Mouse (Mus musculus): ENCODE measurements around the gene Ackr4.

Gene Ackr4

DNA sequence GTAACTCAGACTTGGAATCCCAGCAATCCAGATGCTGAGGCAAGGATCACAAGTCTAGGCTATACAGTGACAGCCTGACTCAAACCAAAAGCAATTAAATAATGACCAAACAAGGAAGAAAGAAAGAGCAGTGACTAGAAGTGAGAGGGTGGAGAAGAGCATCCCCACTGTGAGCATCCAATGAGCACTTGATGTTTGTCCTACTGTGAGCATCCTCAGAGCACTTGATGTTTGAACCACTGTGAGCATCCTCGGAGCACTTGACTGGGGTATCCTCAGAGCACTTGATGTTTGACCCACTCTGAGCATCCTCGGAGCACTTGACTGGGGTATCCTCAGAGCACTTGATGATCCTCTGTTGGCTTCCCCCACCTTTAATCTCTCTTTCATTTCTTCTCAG is 21.7 kb downstream of the Ackr4 start:
- no peak for DNase-seq

DNA sequence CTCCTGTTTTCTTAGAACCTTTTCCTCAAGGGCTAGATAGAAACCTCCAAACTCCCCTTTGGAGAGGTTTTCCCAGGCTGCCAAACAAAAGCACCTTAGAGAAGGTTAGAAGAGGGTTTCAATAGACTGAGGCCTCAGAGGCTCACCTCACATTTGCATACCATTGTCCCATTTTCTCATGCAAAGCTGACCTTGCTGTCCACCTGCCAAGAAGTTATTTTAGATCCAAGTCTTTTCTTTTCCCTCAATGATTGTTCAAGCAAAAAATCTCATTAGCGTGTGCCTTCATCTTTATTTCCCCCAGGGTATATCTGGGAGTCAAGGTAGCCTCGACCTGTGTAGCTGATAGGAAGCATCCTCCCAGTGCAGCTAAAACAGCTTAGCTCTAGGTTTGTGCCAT is 23.8 kb downstream of the Ackr4 start:
- no peak for DNase-seq

- no peak for DNase-seq
Observed at GRCm38 (mm10) chr9:104102301-104102700, 24.4 kb downstream of the Ackr4 start.

DNA sequence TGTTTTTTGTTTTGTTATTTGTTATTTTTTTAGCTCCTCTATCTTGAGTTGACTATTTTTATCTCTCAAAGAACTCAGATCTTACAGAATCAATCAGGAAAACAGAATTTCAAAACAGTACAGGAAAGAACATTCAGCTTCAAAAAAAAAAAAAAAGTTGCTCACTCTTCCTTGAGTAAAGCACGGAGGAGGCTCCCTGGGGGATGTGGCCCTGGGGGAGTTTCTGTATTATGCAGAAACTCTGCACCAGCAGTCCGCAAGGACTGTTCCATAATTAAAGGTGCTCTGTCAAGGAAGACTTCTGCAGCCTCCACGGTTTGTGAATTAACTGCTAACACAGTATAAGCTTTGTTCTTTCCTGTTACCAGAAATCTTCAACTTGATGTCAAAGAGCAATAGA is 25.3 kb downstream of the Ackr4 start:
- no peak for DNase-seq

GRCm38 (mm10) chr9:104100822-104101221 is 25.9 kb downstream of the Ackr4 start:
- DNase-seq, result no peak

DNA sequence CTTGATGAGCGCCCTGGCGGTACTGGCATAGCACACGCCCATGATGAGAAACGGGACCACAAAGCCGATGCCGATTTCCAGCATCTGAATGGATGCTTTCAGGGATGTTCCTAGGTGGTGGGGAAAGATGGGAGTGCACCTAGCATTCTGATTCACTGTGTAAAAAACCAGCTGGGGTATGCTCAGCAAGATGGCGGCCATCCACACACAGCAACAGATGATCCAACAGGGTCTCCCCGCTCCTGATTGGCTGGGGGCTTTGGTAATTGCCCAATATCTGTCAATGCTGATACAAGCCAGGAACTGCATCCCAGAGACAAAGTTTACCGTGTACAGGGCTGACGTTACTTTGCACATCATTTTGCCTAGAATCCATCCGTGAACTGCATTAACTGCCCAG is 27.7 kb downstream of the Ackr4 start:
- DNase-seq, result no peak

DNA sequence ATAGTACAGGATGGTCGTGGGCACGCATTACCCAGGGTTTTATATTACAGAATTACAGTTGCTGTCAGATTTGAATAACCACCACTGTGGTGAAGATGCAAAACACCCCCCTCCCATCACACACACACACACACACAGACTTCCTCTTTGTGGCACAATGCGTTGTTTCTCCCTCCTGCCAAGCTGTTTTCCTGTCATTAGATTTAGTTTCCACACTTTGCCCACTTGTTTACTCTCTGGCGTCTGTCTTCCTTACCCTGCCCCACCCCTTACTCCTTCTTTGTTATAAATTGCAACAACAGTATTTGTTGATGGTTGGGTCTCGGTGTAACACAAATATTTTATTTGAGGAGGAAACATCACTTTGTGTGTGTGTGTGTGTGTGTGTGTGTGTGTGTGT is 28.5 kb downstream of the Ackr4 start:
- no peak for DNase-seq

DNA sequence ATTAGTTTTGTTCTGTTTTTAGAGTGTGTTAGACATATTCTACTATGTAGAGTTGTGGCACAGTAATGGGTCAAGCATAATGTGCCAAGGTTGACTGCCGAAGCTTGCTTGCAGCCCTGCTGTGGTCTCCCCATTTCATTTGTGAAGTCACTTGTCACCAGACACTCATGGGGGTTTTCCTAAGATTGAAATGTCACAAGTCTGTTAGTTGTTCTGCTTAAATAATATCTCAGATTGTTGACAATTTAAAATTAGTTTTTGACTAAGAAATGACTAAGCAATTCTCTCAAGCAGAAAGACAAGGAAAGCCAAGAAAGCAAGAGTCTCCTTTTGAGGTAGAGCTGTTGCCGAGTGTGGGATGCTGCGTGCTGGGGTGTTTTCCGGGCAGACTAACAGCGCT is 33.8 kb downstream of the Ackr4 start:
- DNase-seq, result no peak

GRCm38 (mm10) chr9:104088555-104088954 is 38.2 kb downstream of the Ackr4 start:
- DNase-seq, result no peak

DNA sequence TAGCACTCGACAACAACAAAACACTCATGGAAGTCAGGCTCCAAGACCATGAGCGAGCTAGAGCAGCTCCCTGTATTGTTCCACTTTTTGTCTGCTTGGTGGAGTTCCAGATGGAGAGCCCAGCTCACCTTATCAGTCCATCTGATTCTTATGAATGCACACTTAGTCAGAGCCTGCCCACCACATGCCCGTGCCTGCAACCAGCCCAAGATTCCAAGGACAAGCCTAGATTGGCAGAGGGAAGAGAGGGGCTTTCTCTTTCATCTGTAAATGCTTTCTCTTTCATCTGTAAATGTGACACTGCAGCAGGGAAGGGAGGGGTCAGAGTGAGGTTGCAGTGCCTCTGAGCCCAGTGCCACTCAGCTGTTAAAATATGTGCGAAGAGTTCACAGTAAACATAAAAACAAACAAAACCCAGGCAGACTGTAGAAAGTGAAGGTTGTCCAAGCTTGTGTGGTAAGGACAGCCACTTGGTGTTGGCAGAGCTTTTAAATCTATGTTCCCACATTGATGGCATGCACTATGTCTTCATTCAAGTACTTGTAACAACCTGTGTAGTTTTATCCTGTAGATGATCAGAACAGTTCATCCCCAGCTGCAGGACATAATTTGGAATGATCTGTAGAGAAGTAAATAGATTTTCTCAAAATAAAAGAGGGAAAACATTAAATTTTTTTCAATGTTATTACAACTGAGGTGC is 40.9 kb downstream of the Ackr4 start:
- DNase-seq, result no peak

- no peak for DNase-seq
Observed at GRCm38 (mm10) chr9:104080038-104080437, 46.7 kb downstream of the Ackr4 start.

DNA sequence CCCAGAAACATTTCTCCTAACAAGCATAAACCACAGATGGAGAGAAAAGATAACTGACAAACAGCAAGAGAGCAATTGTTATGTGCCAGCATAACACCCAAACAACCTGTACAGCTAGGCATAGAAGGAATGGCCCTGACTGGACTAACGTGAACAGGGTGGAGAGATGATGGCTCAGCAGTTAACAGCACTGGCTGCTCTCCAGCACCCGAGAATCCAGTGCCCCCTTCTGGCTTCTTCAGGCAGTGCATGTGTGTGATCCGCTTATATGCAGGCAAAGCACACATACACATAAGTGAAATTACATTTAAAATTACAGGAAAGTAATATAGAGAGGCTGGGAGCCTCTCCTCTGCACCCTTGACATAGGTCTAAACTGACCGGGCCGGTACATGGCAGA is 47.4 kb downstream of the Ackr4 start:
- peak; percentile 22 to 55 for DNase-seq

DNA sequence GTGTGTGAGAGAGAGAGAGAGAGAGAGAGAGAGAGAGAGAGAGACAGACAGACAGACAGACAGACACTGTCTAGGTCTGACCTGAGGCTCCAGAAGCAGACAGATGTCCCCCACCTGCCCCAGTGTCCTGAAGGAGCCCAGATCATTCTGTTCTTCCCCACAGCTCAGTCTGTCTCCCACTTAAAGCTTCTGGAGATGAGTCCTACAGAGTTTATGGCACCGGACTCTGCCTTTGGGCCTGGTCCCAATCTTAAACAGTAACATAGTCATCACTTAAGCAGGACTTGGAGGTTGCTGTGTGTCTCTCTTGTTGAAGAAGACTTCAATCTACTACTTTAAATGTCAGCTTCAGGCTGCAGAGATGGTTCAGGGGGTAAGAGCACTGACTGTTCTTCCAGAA is 48.0 kb downstream of the Ackr4 start:
- no peak for DNase-seq

DNA sequence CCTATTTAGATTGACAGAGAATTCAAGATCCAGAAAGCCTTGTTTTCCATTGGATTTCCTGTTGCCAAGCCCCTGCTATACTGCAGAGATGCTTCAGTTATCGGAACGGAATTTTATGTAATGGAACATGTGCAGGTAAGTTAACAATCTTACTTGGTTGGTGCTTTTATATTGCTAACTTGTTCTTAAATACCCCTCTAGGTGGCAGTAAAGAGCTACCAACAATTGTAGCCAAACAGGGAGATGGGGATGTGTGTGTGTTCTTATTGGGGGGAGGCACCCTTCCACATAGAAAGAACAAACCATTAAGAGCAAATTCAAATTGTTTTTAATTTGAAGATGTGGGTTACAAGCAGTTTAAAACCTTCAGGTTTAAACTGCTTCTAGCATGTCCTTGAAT is 50.9 kb downstream of the Ackr4 start:
- no peak for DNase-seq

DNA sequence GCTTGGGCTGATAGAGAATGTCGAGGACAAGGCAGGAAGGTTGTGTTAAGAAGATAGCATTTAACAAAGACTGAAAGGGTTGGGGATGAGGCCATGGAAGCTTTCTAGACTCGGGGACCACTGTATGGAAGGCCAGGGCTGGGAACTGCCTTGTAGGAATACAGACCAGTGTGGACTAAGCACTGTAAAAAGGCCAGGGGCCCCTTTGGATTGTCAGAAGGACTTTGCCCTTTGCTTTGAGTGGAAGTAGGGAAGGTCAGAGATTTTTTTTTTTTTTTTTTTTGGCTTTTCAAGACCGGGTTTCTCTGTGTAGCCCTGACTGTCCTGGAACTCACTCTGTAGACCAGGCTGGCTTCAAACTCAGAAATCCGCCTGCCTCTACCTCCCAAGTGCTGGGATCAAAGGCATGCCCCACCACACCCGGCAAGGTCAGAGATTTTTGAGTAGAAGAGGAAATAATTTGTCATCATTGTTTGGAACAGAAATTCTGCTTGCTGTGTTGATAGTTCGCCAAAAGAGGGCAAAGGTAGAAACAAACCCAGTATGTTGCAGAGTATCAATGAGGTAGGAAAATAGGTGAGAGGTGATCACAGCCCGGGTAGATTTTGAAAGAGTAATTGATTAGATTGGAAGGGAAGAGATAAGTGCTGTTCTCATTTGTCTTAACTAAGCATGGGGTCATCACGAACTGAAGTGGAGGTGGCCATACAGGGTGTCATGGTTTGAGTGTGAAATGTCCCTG is 55.7 kb downstream of the Ackr4 start:
- DNase-seq, result no peak

- no peak for DNase-seq
Observed at GRCm38 (mm10) chr9:104070241-104070640, 56.5 kb downstream of the Ackr4 start.

DNA sequence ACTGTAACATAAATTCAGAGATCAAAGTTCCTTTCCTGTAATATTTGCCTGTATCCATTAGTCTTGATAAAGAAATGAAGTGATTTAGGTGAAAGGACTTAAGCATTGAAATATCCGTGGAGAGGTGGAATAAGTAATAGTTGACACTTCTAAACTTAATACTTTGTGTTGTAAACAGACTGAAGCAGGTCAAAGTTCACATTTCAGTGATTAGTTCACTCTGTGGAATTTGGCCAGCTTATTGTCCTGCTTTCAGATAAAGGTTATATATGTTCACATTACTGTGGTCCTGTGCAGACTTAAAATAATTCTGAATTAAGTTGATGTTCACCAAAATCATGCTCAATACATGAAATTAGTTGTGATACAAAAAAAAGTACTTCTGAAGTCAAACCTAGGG is 62.2 kb downstream of the Ackr4 start:
- DNase-seq, result no peak

- peak; percentile 65 to 81 for DNase-seq
Observed at GRCm38 (mm10) chr9:104063244-104063961, 63.3 kb downstream of the Ackr4 start, which contains the start of gene Acad11. Gene Acad11 (plus strand): TSS chr9:104063377.

DNA sequence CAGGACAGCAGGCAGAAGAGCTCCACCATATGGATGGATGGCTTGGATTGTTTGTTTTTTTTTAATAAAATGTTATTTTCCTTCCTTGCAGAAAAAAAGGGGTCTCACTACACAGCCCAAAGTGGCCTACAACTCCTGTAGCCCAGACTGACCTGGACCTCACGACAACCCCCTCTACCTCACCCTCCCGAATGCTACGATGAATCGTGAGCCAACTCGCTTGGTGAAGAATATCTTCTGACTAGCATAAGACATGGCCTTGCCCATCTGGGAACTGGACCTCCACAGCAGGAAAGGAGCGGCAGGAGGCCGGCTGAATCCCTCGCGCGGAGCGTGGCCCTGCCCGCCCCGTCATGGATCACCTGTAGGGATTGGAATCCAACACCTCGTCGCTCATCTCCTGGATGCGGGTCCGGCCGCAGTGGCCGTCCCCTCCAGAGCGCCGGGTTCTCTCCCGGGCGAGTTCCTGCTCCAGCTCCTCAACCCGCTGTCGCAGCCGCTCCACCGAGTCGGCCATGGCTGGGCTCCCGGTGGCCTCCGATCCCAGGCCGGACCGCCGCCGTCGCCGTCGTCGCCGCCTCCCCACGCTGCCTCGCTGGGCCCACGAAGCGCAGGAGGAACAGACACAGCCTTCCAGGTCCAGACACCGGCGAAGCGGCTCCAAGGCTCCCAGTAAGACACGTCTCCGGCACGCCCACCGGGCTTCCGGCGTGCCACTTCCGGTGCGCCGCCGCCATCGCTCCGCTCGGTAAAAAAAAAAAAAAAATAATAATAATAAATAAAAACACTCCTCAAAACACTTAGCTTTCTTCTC is 64.1 kb downstream of the Ackr4 start, which contains the start of gene Uba5:
TSS of gene Uba5 (minus strand) at position 705 of the 814 bp plus-strand sequence.
- peak in 1 of 2 experiments; percentile 56 for DNase-seq

DNA sequence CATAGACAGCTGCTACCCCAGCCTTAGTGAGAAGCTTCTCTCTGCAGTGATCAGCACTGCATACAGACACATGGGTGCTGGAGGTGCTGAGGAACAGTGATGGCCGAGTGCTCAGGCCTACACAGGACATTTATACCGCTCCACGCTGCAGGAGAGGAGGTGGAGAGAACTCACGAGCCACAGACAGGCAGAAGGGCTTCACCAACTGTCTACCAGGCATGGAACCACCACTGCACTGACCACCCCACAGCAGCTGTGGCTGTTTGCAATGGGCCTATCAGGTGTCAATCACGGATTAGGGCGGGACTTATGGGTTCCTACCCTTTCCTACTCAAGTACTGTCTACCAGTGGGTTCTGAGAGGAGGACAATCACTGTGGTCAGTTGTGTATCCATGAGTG is 75.7 kb downstream of the Ackr4 start:
- DNase-seq, result no peak

DNA sequence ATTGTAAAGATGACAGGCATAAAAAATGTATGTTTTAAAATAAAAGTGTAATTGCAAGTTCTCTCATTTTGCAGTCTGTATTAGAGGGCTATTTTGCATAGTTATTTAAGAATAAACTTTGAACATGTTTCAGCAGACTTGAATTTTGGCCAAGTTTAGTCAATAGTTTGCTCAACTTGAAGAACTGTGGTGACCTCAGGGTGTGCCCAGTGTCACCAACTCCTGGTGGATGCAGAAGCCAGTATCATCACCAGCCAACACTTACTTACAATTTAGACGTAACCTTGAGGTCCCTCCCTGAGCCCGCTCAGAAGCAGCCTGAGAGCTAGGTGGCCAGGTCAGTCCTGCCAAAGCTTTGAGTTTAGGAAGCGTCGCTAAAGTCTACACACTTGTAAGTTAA is 83.1 kb downstream of the Ackr4 start:
- no peak for DNase-seq

- no peak for DNase-seq
Observed at GRCm38 (mm10) chr9:104040362-104040761, 86.4 kb downstream of the Ackr4 start, which contains the start of gene Gm28305. Gene Gm28305 (plus strand): TSS chr9:104040662.

GRCm38 (mm10) chr9:104039742-104040141 is 87.0 kb downstream of the Ackr4 start:
- no peak for DNase-seq

All from spleen, adult 18-20 months (tissue).